8 mouse cellular contexts compared by ENCODE assay signal in genomic region chr11:51261680-51262219, GRCm38 (mm10). TPM values are rescaled to one million over a fixed set of nuclear protein-coding genes. Genes with fewer than 3 reads are reported as not detected.
DNase-seq lines count a peak whose midpoint lies in the region; ATAC-seq and TF ChIP-seq lines count a peak whose summit lies in the region.

Gene Clk4 (plus strand): TSS chr11:51261730.

- peak within 1 kb of the TSS; percentile 86 for H3K27ac ChIP-seq in lung, embryonic 16.5 days (ENCODE audit: low read length)
- H3K27ac ChIP-seq in embryonic facial prominence, embryonic 11.5 days (replicated peaks; ENCODE audit: low read depth, low read length): peak within 1 kb of the TSS; percentile 84; the same call in 1 of the 2 replicates
- H3K27ac ChIP-seq in heart, embryonic 13.5 days (replicated peaks): peak within 1 kb of the TSS; percentile 98

- no peaks in the 10 kb centered on the region for H3K9me3 ChIP-seq in lung, embryonic 16.5 days (ENCODE audit: control insufficient read depth, low read length)
- no peaks in the 10 kb centered on the region for H3K9me3 ChIP-seq in embryonic facial prominence, embryonic 11.5 days (replicated peaks; ENCODE audit: control insufficient read depth, low read length)
- no peaks in the 10 kb centered on the region for H3K9me3 ChIP-seq in heart, embryonic 13.5 days

- H3K27me3 ChIP-seq in lung, embryonic 16.5 days (ENCODE audit: control insufficient read depth, insufficient read depth, low read depth, low read length): no peaks in the 10 kb centered on the region
- no peaks in the 10 kb centered on the region for H3K27me3 ChIP-seq in embryonic facial prominence, embryonic 11.5 days (ENCODE audit: control insufficient read depth, insufficient read depth, low read length)
- H3K27me3 ChIP-seq in heart, embryonic 13.5 days (replicated peaks): no peaks in the 10 kb centered on the region
- peaks cover 5% of the 10 kb centered on the region for H3K27me3 ChIP-seq in myocyte (ENCODE audit: control insufficient read depth, insufficient read depth, insufficient read length)

- H3K4me2 ChIP-seq in lung, embryonic 16.5 days (ENCODE audit: low read depth, low read length): peak within 1 kb of the TSS; percentile 95
- peak within 1 kb of the TSS; percentile 75 for H3K4me2 ChIP-seq in embryonic facial prominence, embryonic 11.5 days (ENCODE audit: low read depth, low read length)
- H3K4me2 ChIP-seq in heart, embryonic 13.5 days: peak within 1 kb of the TSS; percentile 94
- peak within 1 kb of the TSS; percentile 91 for H3K4me2 ChIP-seq in myocyte (ENCODE audit: low read depth)

- H3K4me1 ChIP-seq in lung, embryonic 16.5 days (replicated peaks; ENCODE audit: control insufficient read depth, insufficient read depth, low read length): peaks cover 19% of the 10 kb centered on the region
- no peaks in the 10 kb centered on the region; the same call in 1 of the 2 replicates for H3K4me1 ChIP-seq in embryonic facial prominence, embryonic 11.5 days (ENCODE audit: control insufficient read depth, insufficient read depth, low read length)
- peaks cover 37% of the 10 kb centered on the region for H3K4me1 ChIP-seq in heart, embryonic 13.5 days

- peak within 1 kb of the TSS; percentile 75 for H3K9ac ChIP-seq in lung, embryonic 16.5 days (ENCODE audit: low read length)
- peak within 1 kb of the TSS; percentile 98 for H3K9ac ChIP-seq in embryonic facial prominence, embryonic 11.5 days (replicated peaks; ENCODE audit: low read length)
- H3K9ac ChIP-seq in heart, embryonic 13.5 days: peak within 1 kb of the TSS; percentile 92

- no peak for TF ChIP-seq POLR2A in myocyte (IDR thresholded peaks at IDR 0.05; ENCODE audit: insufficient read length, low read depth)

- H3K79me2 ChIP-seq in myocyte (ENCODE audit: control insufficient read depth, insufficient read depth): peaks cover 36% of the 10 kb centered on the region

- 79% methylated on average over 3 of the region's 3 CpGs for WGBS in lung, embryonic 16.5 days
- WGBS in embryonic facial prominence, embryonic 11.5 days: 73% methylated on average over 3 of the region's 3 CpGs
- 77% methylated on average over 3 of the region's 3 CpGs for WGBS in heart, embryonic 13.5 days

- intact Hi-C loops in left cerebral cortex, postnatal 14 days (cut with DNase I): loop anchor here (2.0 kb wide), 1 partner anchor 203 kb away; the partner anchor contains the start of gene Zfp354a

- peak within 1 kb of the TSS; percentile 76 for H3ac ChIP-seq in myocyte (ENCODE audit: control insufficient read depth, insufficient read length)

- no peaks in the 10 kb centered on the region for H3K36me3 ChIP-seq in lung, embryonic 16.5 days (ENCODE audit: control insufficient read depth, insufficient read depth, low read length)
- H3K36me3 ChIP-seq in embryonic facial prominence, embryonic 11.5 days (replicated peaks; ENCODE audit: control insufficient read depth, insufficient read depth, low read depth, low read length): no peaks in the 10 kb centered on the region
- H3K36me3 ChIP-seq in heart, embryonic 13.5 days: peaks cover under 1% of the 10 kb centered on the region; the same call in 1 of the 2 replicates
- peaks cover 3% of the 10 kb centered on the region for H3K36me3 ChIP-seq in myocyte (ENCODE audit: control insufficient read depth, insufficient read depth)

- DNase-seq in lung, postnatal 4 days: no peak
- DNase-seq in embryonic facial prominence, embryonic 11.5 days (ENCODE audit: low spot score): no peak
- no peak for DNase-seq in left cerebral cortex, postnatal 14 days (ENCODE audit: low spot score in 2 of 2)
- no peak for DNase-seq in right cerebral cortex, postnatal 36 days (ENCODE audit: low spot score in 2 of 2)

- ATAC-seq in lung, embryonic 16.5 days (ENCODE audit: low read depth): no peak
- no peak for ATAC-seq in embryonic facial prominence, embryonic 11.5 days (replicated peaks; ENCODE audit: insufficient number of reproducible peaks, low FRiP score, low TSS enrichment, low read depth)
- no peak for ATAC-seq in heart, embryonic 13.5 days (ENCODE audit: extremely low read depth, insufficient number of reproducible peaks, low FRiP score, low TSS enrichment)
- ATAC-seq in cerebellum, adult (ENCODE audit: insufficient number of reproducible peaks, low FRiP score, low TSS enrichment): no peak

- H3K4me3 ChIP-seq in lung, embryonic 16.5 days (ENCODE audit: low read length): peak within 1 kb of the TSS; percentile 88
- H3K4me3 ChIP-seq in embryonic facial prominence, embryonic 11.5 days (ENCODE audit: low read depth, low read length): peak within 1 kb of the TSS; percentile 95
- peak within 1 kb of the TSS; percentile 68 for H3K4me3 ChIP-seq in heart, embryonic 13.5 days
- peak within 1 kb of the TSS; percentile 90 for H3K4me3 ChIP-seq in myocyte

TF ChIP-seq in myocyte, 11 proteins besides CTCF, POLR2A, EP300 and RAD21:
- TF ChIP-seq REST (IDR thresholded peaks at IDR 0.05; ENCODE audit: insufficient read depth, insufficient read length): no peak
- no peak for TF ChIP-seq TCF12 (IDR thresholded peaks at IDR 0.05; ENCODE audit: insufficient read depth, poor library complexity, severe bottlenecking)
- no peak for TF ChIP-seq TCF3 (IDR thresholded peaks at IDR 0.05; ENCODE audit: insufficient read length, low read depth)
- no peak for TF ChIP-seq E2F4 (IDR thresholded peaks at IDR 0.05; ENCODE audit: insufficient read depth)
- TF ChIP-seq SRF (IDR thresholded peaks at IDR 0.05; ENCODE audit: control insufficient read depth, insufficient read length, low read depth): no peak
- TF ChIP-seq USF1 (IDR thresholded peaks at IDR 0.05; ENCODE audit: low read depth): no peak
- no peak for TF ChIP-seq MYOG (IDR thresholded peaks at IDR 0.05; ENCODE audit: control insufficient read depth in 1 of 3, insufficient read depth in 1 of 3, insufficient read length in 2 of 3, low read depth in 2 of 3)
- no peak for TF ChIP-seq MAX (IDR thresholded peaks at IDR 0.05; ENCODE audit: low read depth)

RNA-seq across cellular contexts. Expression of gene Clk4, which starts in this region (rescaled TPM):
- 114 and 121 TPM in 2 replicates for polyA plus RNA-seq in lung, embryonic 16.5 days (2015; fragmentation: Nextera tagmentation; extraction: Ambion mirVana)
- 153 and 155 TPM in 2 replicates for polyA plus RNA-seq in embryonic facial prominence, embryonic 11.5 days (2014; fragmentation: Nextera tagmentation; extraction: Ambion mirVana)
- polyA plus RNA-seq in heart, embryonic 13.5 days (2015; fragmentation: Nextera tagmentation; extraction: Ambion mirVana): 66.8 and 78.1 TPM in 2 replicates
- total RNA-seq in left cerebral cortex, postnatal 14 days (2021): 100 to 1,000 TPM in 1 of 2 experiments, 10 to 100 TPM in 1; 99.1 to 102 TPM
- polyA plus RNA-seq in myocyte (2012; fragmentation: generic; extraction: Trizol): 12.4 TPM
